Mouse (Mus musculus) B cell, adult 67 days (primary cell): Measurements from ENCODE around the gene Apoo. TPM values are rescaled to one million over a fixed set of nuclear protein-coding genes. Genes with fewer than 3 reads are reported as not detected.

Experiments
- total RNA-seq, 2 experiments: library from RNA; stranded (reverse); gene quantifications; 4 replicates each; pipeline ENCODE4 v1.2.4; 2023

Gene Apoo
- 10 to 100 TPM in 1 of 2 experiments, 1 to 10 TPM in 1; 5.5 to 11.8 TPM for total RNA-seq

GRCm38 (mm10) chrX:94366670-94367241 is at the start of gene Apoo, which contains the start of gene Fam90a1b:
Apoo (plus strand) TSS chrX:94367117.
Fam90a1b (minus strand) TSS chrX:94366777.

Other genes starting within 250 kb of the Apoo start
- gene Zfx, start 243.4 kb upstream of the Apoo start, total RNA-seq = 10 to 100 TPM; 49.8 to 52.4 TPM
- 100 to 1,000 TPM in 1 of 2 experiments, 10 to 100 TPM in 1; 97.4 to 133 TPM for gene Eif2s3x, start 154.3 kb upstream of the Apoo start, total RNA-seq
- 10 to 100 TPM; 17.2 to 27.5 TPM for gene Klhl15, start 132.5 kb upstream of the Apoo start, total RNA-seq
- gene Fam90a1b, start 340 bp upstream of the Apoo start, total RNA-seq = under 1 TPM in 1 of 2 experiments, not detected in 1; 0.80 TPM
- gene Maged1, start 175.0 kb downstream of the Apoo start, total RNA-seq = 1 to 10 TPM; 3.1 to 4.4 TPM